Mouse (Mus musculus) small intestine, adult 2 months (tissue): ENCODE results near the gene Unc79. TPM values are rescaled to one million over a fixed set of nuclear protein-coding genes. Genes with fewer than 3 reads are reported as not detected.

Experiments
- H3K27ac ChIP-seq: fragments of 200-500 bp; 2 replicates; pipeline ENCODE4 v1.5.1; 2012; ENCODE audit warnings: low read depth, low read length, control low read depth, inconsistent platforms; ENCODE audit not compliant: insufficient read depth
- H3K27me3 ChIP-seq: fragments of 200-500 bp; 2 replicates; pipeline ENCODE4 v1.6.1; 2012; ENCODE audit warnings: mild to moderate bottlenecking, moderate library complexity, low read length, inconsistent platforms; ENCODE audit not compliant: control insufficient read depth, insufficient read depth
- H3K36me3 ChIP-seq: fragments of 200-500 bp; 2 replicates; pipeline ENCODE4 v1.6.1; 2012; ENCODE audit warnings: mild to moderate bottlenecking, low read length, control low read depth, inconsistent platforms; ENCODE audit not compliant: control insufficient read depth, insufficient read depth
- H3K4me1 ChIP-seq: fragments of 200-500 bp; 2 replicates; pipeline ENCODE4 v1.6.1; 2012; ENCODE audit warnings: low read length, inconsistent platforms, mixed read lengths; ENCODE audit not compliant: control insufficient read depth, insufficient read depth, insufficient read length
- H3K4me3 ChIP-seq: fragments of 200-500 bp; 2 replicates; pipeline ENCODE4 v1.5.1; 2012; ENCODE audit warnings: low read depth, mild to moderate bottlenecking, control low read depth, inconsistent platforms, low read length, moderate library complexity
- CTCF ChIP-seq: fragments of 200-500 bp; IDR thresholded peaks from 2 replicates; pipeline ENCODE4 v1.5.1; 2012; ENCODE audit warnings: low read depth, mild to moderate bottlenecking, control low read depth, inconsistent platforms, low read length, moderate library complexity, mixed read lengths; ENCODE audit not compliant: insufficient replicate concordance, insufficient read length; ENCODE audit errors: extremely low read depth
- POLR2A ChIP-seq: fragments of 200-500 bp; IDR thresholded peaks from 2 replicates; pipeline ENCODE4 v1.6.1; 2012; ENCODE audit warnings: low read depth, mild to moderate bottlenecking, control low read depth, inconsistent platforms, low read length, moderate library complexity
- WGBS: fragments of 180-500 bp; shearing (Covaris S2); methylation state at CpG from one replicate; pipeline ENCODE4 v1.1.7; 2018; 5-methylcytosine and 5-hydroxymethylcytosine counted together
- polyA plus RNA-seq: library from polyadenylated mRNA; depleted of rRNA; stranded (reverse); fragments of >200 nt; gene quantifications from 2 replicates; pipeline ENCODE4 v1.2.3, GENCODE M21; 2012

Gene Unc79
- polyA plus RNA-seq, 1 experiment = 0.23 TPM

DNA sequence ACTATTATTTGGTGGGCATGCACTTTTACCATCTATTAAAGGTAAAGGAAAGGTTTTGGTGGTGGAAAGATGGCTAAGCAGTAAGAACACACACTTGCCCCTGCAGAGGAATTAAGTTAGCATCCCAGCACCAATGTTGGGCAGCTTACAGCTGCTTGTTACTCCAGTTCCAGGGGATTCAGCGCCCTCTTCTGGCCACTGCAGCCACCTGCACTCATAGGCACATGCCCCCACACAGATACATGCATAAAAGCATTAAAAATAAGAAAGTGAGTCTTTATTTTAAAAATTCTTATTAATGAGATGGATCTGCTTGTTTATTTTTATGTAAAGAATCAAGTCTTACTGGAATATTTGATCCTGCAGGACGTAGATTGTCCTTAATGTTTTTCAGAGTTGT lies 206.3 kb downstream of the Unc79 start:
- H3K4me3 ChIP-seq = no peak overlapping the region
- H3K27ac ChIP-seq = no peak overlapping the region
- no peaks in the 10 kb centered on the region for H3K36me3 ChIP-seq
- no peak for TF ChIP-seq CTCF
- TF ChIP-seq POLR2A = no peak
- H3K4me1 ChIP-seq = no peaks in the 10 kb centered on the region
- WGBS = 66% methylated on average over 2 of the region's 2 CpGs
- H3K27me3 ChIP-seq = no peaks in the 10 kb centered on the region

DNA sequence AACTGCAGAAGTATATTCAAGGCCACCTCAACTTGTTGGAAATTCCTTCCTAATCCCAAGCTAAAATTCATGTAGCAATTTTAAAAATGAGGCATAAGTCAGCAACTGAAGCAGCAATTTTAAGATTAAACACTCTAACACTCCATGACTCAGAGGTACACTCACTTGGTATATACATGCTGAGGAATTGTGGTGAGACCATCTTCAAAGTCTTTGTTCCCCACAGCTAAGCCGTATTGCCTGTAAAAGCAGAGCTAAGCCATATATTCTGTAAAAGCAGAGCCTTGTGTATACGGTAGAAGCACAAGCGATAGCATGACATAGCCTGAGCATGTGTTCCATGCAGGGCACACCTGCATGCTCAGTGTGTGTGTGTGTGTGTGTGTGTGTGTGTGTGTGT lies 206.7 kb downstream of the Unc79 start:
- no peaks in the 10 kb centered on the region for H3K4me1 ChIP-seq
- no peak overlapping the region for H3K27ac ChIP-seq
- no peak for TF ChIP-seq POLR2A
- TF ChIP-seq CTCF = no peak
- H3K27me3 ChIP-seq = no peaks in the 10 kb centered on the region
- H3K4me3 ChIP-seq = no peak overlapping the region
- no peaks in the 10 kb centered on the region for H3K36me3 ChIP-seq
- WGBS = 77% methylated on average over 3 of the region's 3 CpGs

DNA sequence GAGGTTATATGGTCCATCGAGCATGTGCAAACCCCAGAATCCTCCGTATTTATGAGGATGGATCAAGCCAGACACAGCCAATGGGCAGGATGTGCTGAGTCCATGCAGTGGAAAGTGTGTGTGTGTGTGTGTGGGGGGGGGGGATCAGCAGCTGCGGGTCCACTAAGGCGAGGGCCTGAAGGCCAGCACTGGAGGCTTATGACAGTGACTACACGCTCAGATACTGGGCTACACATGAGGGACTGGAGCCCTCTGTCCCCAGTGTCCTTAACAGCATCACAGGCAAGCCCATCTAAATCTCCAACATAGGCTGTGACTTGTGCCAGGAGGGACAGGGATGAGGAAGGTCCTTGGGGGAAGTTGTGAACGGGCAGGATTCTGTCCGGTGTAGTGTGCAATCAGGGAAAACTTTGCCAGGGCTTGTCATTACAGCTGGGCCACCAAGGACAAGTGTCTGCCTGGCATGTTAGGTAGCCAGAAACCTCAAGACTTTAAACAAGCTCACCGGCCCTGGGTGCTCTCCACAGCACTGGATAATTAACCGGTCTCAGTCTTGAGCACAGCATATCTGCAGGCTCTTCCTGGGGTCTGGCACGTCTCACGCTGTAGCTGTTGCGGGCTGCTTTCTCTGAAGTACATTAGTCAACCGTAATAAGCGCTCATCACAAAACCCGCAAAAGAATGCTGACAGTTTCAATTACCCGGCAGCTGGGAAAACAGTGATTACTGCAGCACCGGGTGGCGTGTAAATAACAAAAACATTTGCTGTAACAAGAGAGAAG lies 208.7 kb downstream of the Unc79 start:
- Histone ChIP-seq H3K4me1 (no peaks in the 10 kb centered on the region), H3K27me3 (no peaks in the 10 kb centered on the region), H3K27ac (no peak overlapping the region), H3K36me3 (no peaks in the 10 kb centered on the region), H3K4me3 (no peak overlapping the region)
- WGBS = 63% methylated on average over 18 of the region's 18 CpGs
- TF ChIP-seq POLR2A = no peak
- TF ChIP-seq CTCF = no peak

DNA sequence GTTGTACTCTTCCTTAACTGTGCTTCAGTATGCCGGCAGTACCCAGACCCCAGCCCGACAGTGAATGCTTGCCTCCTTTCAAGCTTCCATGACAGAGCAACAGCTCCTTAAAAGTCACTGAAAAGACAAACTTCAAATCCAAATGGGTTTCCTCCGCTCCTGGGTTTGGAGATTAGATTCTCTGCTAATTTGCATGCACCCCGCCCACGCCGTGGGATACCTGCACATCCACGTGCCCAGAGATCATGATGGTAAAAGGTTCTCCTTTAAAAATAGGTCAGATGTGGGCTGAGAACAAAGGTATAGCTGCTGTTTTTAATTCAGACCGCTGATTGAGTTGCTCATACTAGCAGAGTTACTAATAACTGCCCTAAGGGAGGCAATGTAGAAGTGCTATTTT lies 210.4 kb downstream of the Unc79 start:
- Histone ChIP-seq H3K4me1 (no peaks in the 10 kb centered on the region), H3K27ac (no peak overlapping the region), H3K27me3 (no peaks in the 10 kb centered on the region), H3K36me3 (no peaks in the 10 kb centered on the region), H3K4me3 (no peak overlapping the region)
- TF ChIP-seq CTCF = no peak
- WGBS = 57% methylated on average over 8 of the region's 8 CpGs

DNA sequence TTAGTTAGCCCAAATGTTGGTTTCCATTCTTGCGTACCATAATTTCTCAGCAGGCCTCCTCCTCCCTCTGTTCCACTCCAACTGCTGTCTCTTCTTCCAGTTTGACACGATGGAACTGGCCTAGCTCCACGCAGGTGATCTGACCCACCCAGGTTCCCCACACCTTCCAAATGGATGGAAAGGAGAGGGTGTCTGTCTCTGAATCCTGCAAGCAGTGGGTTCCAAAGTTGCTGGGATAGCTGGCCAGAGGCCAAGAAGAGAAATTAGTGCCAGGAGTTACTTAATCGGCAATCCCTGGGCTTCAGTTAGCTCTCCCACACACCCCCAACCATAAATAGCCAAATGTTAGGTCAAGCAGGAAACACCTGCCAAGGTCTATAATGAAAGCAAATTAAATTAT lies 212.1 kb downstream of the Unc79 start:
- H3K4me3 ChIP-seq = no peak overlapping the region
- no peak for TF ChIP-seq CTCF
- no peak for TF ChIP-seq POLR2A
- H3K27me3 ChIP-seq = no peaks in the 10 kb centered on the region; the same call in 1 of the 2 replicates
- H3K36me3 ChIP-seq = no peaks in the 10 kb centered on the region
- WGBS = 69% methylated on average over 4 of the region's 4 CpGs
- no peaks in the 10 kb centered on the region for H3K4me1 ChIP-seq
- H3K27ac ChIP-seq = no peak overlapping the region

DNA sequence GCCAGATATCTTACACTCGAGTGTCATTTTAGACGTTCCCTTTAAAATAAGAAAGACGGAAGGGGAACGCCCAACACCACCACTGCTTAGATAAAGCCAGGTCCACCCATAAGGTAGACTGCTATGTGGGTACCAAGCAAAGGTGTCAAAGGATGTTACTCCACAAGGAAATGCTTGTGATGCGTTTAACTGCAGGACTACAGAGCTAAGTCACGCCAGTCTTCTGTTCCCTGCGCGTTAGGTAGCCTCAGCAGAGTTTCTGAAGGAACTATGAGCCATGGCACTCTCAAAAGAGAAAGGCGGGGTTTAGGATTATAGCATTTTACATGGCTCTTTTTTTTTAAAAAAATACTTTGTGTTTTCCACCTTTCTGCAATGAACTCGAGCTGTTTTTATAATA lies 214.9 kb downstream of the Unc79 start:
- H3K4me3 ChIP-seq = no peak overlapping the region
- no peaks in the 10 kb centered on the region; the same call in 1 of the 2 replicates for H3K27me3 ChIP-seq
- H3K36me3 ChIP-seq = no peaks in the 10 kb centered on the region
- TF ChIP-seq CTCF (no peak), POLR2A (no peak)
- no peak overlapping the region for H3K27ac ChIP-seq
- no peaks in the 10 kb centered on the region for H3K4me1 ChIP-seq
- WGBS = 78% methylated on average over 10 of the region's 10 CpGs

DNA sequence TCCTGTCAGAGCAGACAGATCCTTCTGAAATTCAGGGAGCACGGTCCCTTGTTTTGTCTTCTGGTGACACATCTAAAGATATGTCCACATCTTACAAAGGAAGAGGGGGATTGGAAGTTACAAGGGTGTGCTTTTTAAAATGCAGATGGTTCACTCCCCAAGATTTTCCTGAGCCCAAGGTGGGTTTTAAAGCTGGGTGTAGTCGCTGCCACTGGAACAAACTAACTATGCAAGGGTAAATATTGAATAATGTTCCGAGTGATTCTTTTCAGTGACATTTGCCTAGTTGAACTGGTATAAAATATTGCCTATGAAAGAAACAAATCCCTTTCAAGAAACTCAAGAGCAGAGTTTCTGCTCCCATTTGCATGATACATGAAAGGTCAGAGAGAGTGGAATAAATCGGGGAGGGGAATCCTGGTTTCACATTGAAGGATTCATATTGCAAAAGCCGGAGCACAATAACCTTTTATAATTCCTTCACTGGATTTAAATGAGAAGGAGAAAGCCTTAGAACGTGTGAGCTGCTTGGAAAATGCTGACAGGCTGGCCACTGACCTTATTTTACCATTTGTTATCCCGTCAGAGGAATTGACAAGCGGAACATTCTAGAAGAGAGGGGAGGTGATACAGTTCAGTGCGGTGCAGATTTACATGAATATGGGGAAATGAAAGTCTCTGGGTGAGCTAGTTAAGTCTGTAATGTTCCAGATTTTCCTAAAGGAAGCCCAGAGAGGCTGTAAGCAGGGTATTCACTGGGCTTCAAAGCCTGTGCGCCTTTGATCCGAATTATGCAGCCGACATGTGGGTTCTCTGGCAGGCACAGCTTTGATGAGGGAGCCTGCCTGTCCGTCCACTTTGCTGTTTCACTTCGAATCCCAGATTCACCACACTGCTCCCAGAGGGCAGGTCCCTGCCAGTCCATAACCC lies 215.7 kb downstream of the Unc79 start:
- 72% methylated on average over 14 of the region's 14 CpGs for WGBS
- H3K4me1 ChIP-seq = no peaks in the 10 kb centered on the region
- H3K27ac ChIP-seq = no peak overlapping the region
- H3K27me3 ChIP-seq = no peaks in the 10 kb centered on the region; the same call in 1 of the 2 replicates
- TF ChIP-seq CTCF (no peak), POLR2A (no peak)
- H3K4me3 ChIP-seq = no peak overlapping the region
- H3K36me3 ChIP-seq = no peaks in the 10 kb centered on the region
